Mouse (Mus musculus) kidney, embryonic 14.5 days (tissue): ENCODE results near the gene Tmcc3. TPM values are rescaled to one million over a fixed set of nuclear protein-coding genes. Genes with fewer than 3 reads are reported as not detected.

Experiments used
- ATAC-seq: fragments of 200-750 bp; cut with Nextera tagmentation; 2 replicates; pipeline ENCODE4 v1.8.0; 2017; ENCODE audit warnings: moderate number of reproducible peaks, mild to moderate bottlenecking, moderate TSS enrichment, moderate library complexity; ENCODE audit not compliant: low FRiP score, low TSS enrichment
- H3K27ac ChIP-seq: fragments of 300-500 bp; sonication (generic); 2 replicates; pipeline ENCODE4 v1.5.1; 2014; ENCODE audit warnings: low read depth, mild to moderate bottlenecking, low read length, moderate library complexity, mixed read lengths
- H3K27me3 ChIP-seq: fragments of 300-500 bp; sonication (generic); 2 replicates; pipeline ENCODE4 v1.6.1; 2014; ENCODE audit warnings: mild to moderate bottlenecking, low read length; ENCODE audit not compliant: control insufficient read depth, insufficient read depth
- H3K36me3 ChIP-seq: fragments of 300-500 bp; sonication (generic); 2 replicates; pipeline ENCODE4 v1.6.1; 2014; ENCODE audit warnings: low read length, mixed read lengths; ENCODE audit not compliant: control insufficient read depth, insufficient read depth
- H3K4me1 ChIP-seq: fragments of 300-500 bp; sonication (generic); 2 replicates; pipeline ENCODE4 v1.6.1; 2014; ENCODE audit warnings: low read length, mixed read lengths; ENCODE audit not compliant: control insufficient read depth, insufficient read depth
- H3K4me2 ChIP-seq: fragments of 300-500 bp; sonication (generic); replicated peaks from 2 replicates; pipeline ENCODE4 v1.6.1; 2014; ENCODE audit warnings: low read depth, mild to moderate bottlenecking, low read length
- H3K4me3 ChIP-seq: fragments of 300-500 bp; sonication (generic); 2 replicates; pipeline ENCODE4 v1.5.1; 2014; ENCODE audit warnings: mild to moderate bottlenecking, low read length
- H3K9ac ChIP-seq: fragments of 300-500 bp; sonication (generic); 2 replicates; pipeline ENCODE4 v1.6.1; 2014; ENCODE audit warnings: low read depth, mild to moderate bottlenecking, low read length, moderate library complexity
- H3K9me3 ChIP-seq: fragments of 300-500 bp; sonication (generic); 2 replicates; pipeline ENCODE4 v1.6.1; 2016; ENCODE audit warnings: low read length; ENCODE audit not compliant: control insufficient read depth
- WGBS: fragments of 180-500 bp; shearing (Covaris S2); extraction: QIAGEN DNeasy Blood & Tissue Kit; methylation state at CpG from one replicate; pipeline ENCODE4 v1.1.7; 2014; 5-methylcytosine and 5-hydroxymethylcytosine counted together
- polyA plus RNA-seq: library from polyadenylated mRNA; unstranded; fragments of >200 nt; fragmentation: Nextera tagmentation; extraction: Ambion mirVana; gene quantifications from 2 replicates; pipeline ENCODE4 v1.2.1, GENCODE M21; 2014

The Tmcc3 gene
- polyA plus RNA-seq, 1 experiment from 2014 or later: 7.2 TPM

DNA sequence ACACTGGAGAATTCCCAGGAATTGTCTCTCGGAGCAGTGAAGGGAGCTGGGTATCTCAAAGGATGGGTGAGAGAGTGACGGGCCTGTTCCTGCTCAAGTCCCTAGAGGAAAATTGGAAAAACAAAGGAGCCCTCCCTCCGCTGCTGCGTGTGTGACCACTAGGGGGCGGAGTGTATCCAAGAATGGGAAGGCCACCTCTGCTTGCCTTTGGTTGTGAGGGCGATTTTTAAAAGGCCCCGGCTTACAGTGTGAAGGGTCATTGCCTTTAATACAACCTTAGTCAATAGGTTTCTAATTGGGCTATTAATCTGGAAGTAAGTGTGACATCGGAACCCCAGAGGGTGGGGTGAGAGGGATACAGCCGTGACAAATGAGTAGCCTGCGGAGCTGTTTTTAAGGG is 311.9 kb downstream of the Tmcc3 start:
- H3K27ac ChIP-seq: no peak overlapping the region
- H3K27me3 ChIP-seq: peaks cover 6% of the 10 kb centered on the region; the same call in 1 of the 2 replicates
- H3K36me3 ChIP-seq: no peaks in the 10 kb centered on the region
- H3K4me1 ChIP-seq: no peaks in the 10 kb centered on the region
- H3K9me3 ChIP-seq: no peaks in the 10 kb centered on the region
- H3K4me3 ChIP-seq: no peak overlapping the region
- WGBS: 3% methylated on average over 10 of the region's 10 CpGs
- H3K4me2 ChIP-seq: no peak overlapping the region; the same call in 1 of the 2 replicates
- peak; percentile 89 for ATAC-seq
- H3K9ac ChIP-seq: no peak overlapping the region

GRCm38 (mm10) chr10:94625036-94625435 is 313.3 kb downstream of the Tmcc3 start:
- Histone ChIP-seq H3K36me3 (no peaks in the 10 kb centered on the region), H3K4me1 (no peaks in the 10 kb centered on the region), H3K4me3 (no peak overlapping the region), H3K9me3 (no peaks in the 10 kb centered on the region), H3K9ac (no peak overlapping the region), H3K27me3 (peaks cover 6% of the 10 kb centered on the region; the same call in 1 of the 2 replicates), H3K27ac (no peak overlapping the region), H3K4me2 (no peak overlapping the region)
- WGBS: 91% methylated on average over 9 of the region's 9 CpGs
- ATAC-seq: no peak

GRCm38 (mm10) chr10:94625606-94626005 is 313.9 kb downstream of the Tmcc3 start:
- Histone ChIP-seq H3K4me3 (no peak overlapping the region), H3K4me1 (no peaks in the 10 kb centered on the region), H3K27ac (no peak overlapping the region), H3K4me2 (no peak overlapping the region), H3K36me3 (no peaks in the 10 kb centered on the region), H3K9me3 (no peaks in the 10 kb centered on the region), H3K27me3 (peaks cover 6% of the 10 kb centered on the region; the same call in 1 of the 2 replicates), H3K9ac (no peak overlapping the region)
- no peak for ATAC-seq
- WGBS: 75% methylated on average over 8 of the region's 8 CpGs

- no peaks in the 10 kb centered on the region for H3K9me3 ChIP-seq
- H3K27ac ChIP-seq: no peak overlapping the region
- no peak for ATAC-seq
- no peaks in the 10 kb centered on the region for H3K4me1 ChIP-seq
- 50% methylated on average over 4 of the region's 4 CpGs for WGBS
- no peak overlapping the region for H3K9ac ChIP-seq
- H3K27me3 ChIP-seq: no peaks in the 10 kb centered on the region
- no peak overlapping the region for H3K4me2 ChIP-seq
- H3K36me3 ChIP-seq: no peaks in the 10 kb centered on the region
- no peak overlapping the region for H3K4me3 ChIP-seq
Measured at GRCm38 (mm10) chr10:94630771-94631280, 319.1 kb downstream of the Tmcc3 start.

GRCm38 (mm10) chr10:94631541-94632113 is 319.9 kb downstream of the Tmcc3 start:
- no peaks in the 10 kb centered on the region for H3K4me1 ChIP-seq
- no peak overlapping the region for H3K9ac ChIP-seq
- no peaks in the 10 kb centered on the region for H3K36me3 ChIP-seq
- H3K4me3 ChIP-seq: no peak overlapping the region
- H3K9me3 ChIP-seq: no peaks in the 10 kb centered on the region
- ATAC-seq: no peak
- 74% methylated on average over 11 of the region's 11 CpGs for WGBS
- H3K27me3 ChIP-seq: no peaks in the 10 kb centered on the region
- H3K27ac ChIP-seq: no peak overlapping the region
- H3K4me2 ChIP-seq: no peak overlapping the region

DNA sequence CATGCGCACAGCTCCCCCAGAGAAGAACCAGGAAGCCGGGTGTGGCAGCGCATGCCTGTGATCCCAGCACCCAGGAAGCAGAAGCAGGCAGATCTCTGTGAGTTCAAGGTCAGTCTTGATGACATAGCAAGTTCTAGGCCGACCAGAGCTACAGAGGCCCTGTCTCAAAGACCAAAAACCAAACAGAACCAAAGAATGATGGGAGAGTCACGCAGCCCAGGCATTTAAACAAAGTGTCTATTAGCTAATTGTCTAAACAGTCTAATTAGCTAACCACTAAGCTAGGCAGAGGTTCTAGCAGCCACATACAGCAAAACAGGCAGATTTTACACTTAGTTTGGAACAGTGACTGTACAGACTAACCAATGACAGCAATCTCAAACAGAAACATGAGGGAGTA is 320.5 kb downstream of the Tmcc3 start:
- 91% methylated on average over 5 of the region's 5 CpGs for WGBS
- ATAC-seq: no peak
- no peaks in the 10 kb centered on the region for H3K27me3 ChIP-seq
- H3K9me3 ChIP-seq: no peaks in the 10 kb centered on the region
- H3K27ac ChIP-seq: no peak overlapping the region
- H3K4me1 ChIP-seq: no peaks in the 10 kb centered on the region
- H3K4me3 ChIP-seq: no peak overlapping the region
- H3K4me2 ChIP-seq: no peak overlapping the region
- H3K36me3 ChIP-seq: no peaks in the 10 kb centered on the region
- no peak overlapping the region for H3K9ac ChIP-seq

DNA sequence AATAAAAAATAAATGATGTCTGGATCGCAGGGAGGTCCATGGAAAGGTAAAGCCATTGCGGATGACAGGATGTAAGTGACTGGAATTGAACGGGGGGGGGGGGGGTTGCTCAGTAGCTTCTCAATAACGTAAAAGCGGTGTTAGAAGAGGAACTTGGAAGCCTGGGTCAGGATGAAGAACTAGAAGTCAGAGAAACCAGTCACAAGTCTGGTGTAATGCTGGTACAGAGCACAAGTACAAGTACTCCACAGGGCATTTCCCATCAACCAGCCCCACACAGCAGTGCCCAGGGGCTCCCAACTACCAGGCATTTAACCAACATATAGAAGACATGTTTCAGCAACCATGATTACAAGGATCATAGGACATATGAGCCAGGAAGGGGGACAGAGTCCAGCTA is 326.9 kb downstream of the Tmcc3 start:
- no peaks in the 10 kb centered on the region; the same call in 1 of the 2 replicates for H3K9me3 ChIP-seq
- no peaks in the 10 kb centered on the region for H3K4me1 ChIP-seq
- no peaks in the 10 kb centered on the region for H3K36me3 ChIP-seq
- no peak overlapping the region for H3K27ac ChIP-seq
- WGBS: 86% methylated on average over 5 of the region's 5 CpGs
- no peak overlapping the region for H3K4me2 ChIP-seq
- no peak overlapping the region for H3K4me3 ChIP-seq
- ATAC-seq: no peak
- H3K27me3 ChIP-seq: no peaks in the 10 kb centered on the region
- H3K9ac ChIP-seq: no peak overlapping the region

- H3K9ac ChIP-seq: no peak overlapping the region
- WGBS: 81% methylated on average over 5 of the region's 5 CpGs
- no peaks in the 10 kb centered on the region for H3K4me1 ChIP-seq
- H3K36me3 ChIP-seq: no peaks in the 10 kb centered on the region
- no peaks in the 10 kb centered on the region for H3K27me3 ChIP-seq
- no peak overlapping the region for H3K4me2 ChIP-seq
- no peaks in the 10 kb centered on the region; the same call in 1 of the 2 replicates for H3K9me3 ChIP-seq
- H3K27ac ChIP-seq: no peak overlapping the region
- no peak overlapping the region for H3K4me3 ChIP-seq
- ATAC-seq: no peak
Measured at GRCm38 (mm10) chr10:94639281-94639680, 327.5 kb downstream of the Tmcc3 start.

- WGBS: 76% methylated on average over 5 of the region's 5 CpGs
- no peak overlapping the region for H3K9ac ChIP-seq
Measured at GRCm38 (mm10) chr10:94640067-94640466, 328.3 kb downstream of the Tmcc3 start.

More at GRCm38 (mm10) chr10:94640067-94640466, 328.3 kb downstream of the Tmcc3 start:
- Histone ChIP-seq H3K36me3 (no peaks in the 10 kb centered on the region), H3K27ac (no peak overlapping the region), H3K9me3 (no peaks in the 10 kb centered on the region; the same call in 1 of the 2 replicates), H3K4me1 (no peaks in the 10 kb centered on the region), H3K4me2 (no peak overlapping the region), H3K27me3 (no peaks in the 10 kb centered on the region), H3K4me3 (no peak overlapping the region)
- no peak for ATAC-seq
